Mouse (Mus musculus) embryonic facial prominence, embryonic 12.5 days (tissue): ENCODE data around the gene Dtnb. TPM values are rescaled to one million over a fixed set of nuclear protein-coding genes. Genes with fewer than 3 reads are reported as not detected.

Experiments
- ATAC-seq: fragments of 200-750 bp; cut with Nextera tagmentation; 2 replicates; pipeline ENCODE4 v1.8.0; 2017; ENCODE audit not compliant: insufficient number of reproducible peaks, insufficient read depth, low FRiP score, low TSS enrichment
- H3K27ac ChIP-seq: fragments of 300-500 bp; sonication (generic); 2 replicates; pipeline ENCODE4 v1.5.1; 2016; ENCODE audit warnings: mild to moderate bottlenecking
- H3K27me3 ChIP-seq: fragments of 300-500 bp; sonication (generic); 2 replicates; pipeline ENCODE4 v1.6.1; 2016; ENCODE audit warnings: mild to moderate bottlenecking, moderate library complexity
- H3K36me3 ChIP-seq: fragments of 300-500 bp; sonication (generic); 2 replicates; pipeline ENCODE4 v1.6.1; 2016; ENCODE audit warnings: mild to moderate bottlenecking
- H3K4me1 ChIP-seq: fragments of 300-500 bp; sonication (generic); 2 replicates; pipeline ENCODE4 v1.6.1; 2016
- H3K4me2 ChIP-seq: fragments of 300-500 bp; sonication (generic); replicated peaks from 2 replicates; pipeline ENCODE4 v1.6.1; 2016; ENCODE audit warnings: mild to moderate bottlenecking, moderate library complexity
- H3K4me3 ChIP-seq: fragments of 300-500 bp; sonication (generic); 2 replicates; pipeline ENCODE4 v1.5.1; 2016; ENCODE audit warnings: mild to moderate bottlenecking
- H3K9ac ChIP-seq: fragments of 300-500 bp; sonication (generic); 2 replicates; pipeline ENCODE4 v1.6.1; 2016; ENCODE audit warnings: mild to moderate bottlenecking, moderate library complexity
- H3K9me3 ChIP-seq: fragments of 300-500 bp; sonication (generic); 2 replicates; pipeline ENCODE4 v1.6.1; 2016; ENCODE audit warnings: mild to moderate bottlenecking, moderate library complexity
- WGBS: fragments of 180-500 bp; shearing (Covaris S2); methylation state at CpG from one replicate; pipeline ENCODE4 v1.1.7; 2016; 5-methylcytosine and 5-hydroxymethylcytosine counted together
- polyA plus RNA-seq: library from polyadenylated mRNA; unstranded; fragments of >200 nt; fragmentation: Nextera tagmentation; extraction: Ambion mirVana; gene quantifications from 2 replicates; pipeline ENCODE4 v1.2.1, GENCODE M21; 2016

The Dtnb gene
- polyA plus RNA-seq, 1 experiment from 2014 or later = 54.8 TPM

DNA sequence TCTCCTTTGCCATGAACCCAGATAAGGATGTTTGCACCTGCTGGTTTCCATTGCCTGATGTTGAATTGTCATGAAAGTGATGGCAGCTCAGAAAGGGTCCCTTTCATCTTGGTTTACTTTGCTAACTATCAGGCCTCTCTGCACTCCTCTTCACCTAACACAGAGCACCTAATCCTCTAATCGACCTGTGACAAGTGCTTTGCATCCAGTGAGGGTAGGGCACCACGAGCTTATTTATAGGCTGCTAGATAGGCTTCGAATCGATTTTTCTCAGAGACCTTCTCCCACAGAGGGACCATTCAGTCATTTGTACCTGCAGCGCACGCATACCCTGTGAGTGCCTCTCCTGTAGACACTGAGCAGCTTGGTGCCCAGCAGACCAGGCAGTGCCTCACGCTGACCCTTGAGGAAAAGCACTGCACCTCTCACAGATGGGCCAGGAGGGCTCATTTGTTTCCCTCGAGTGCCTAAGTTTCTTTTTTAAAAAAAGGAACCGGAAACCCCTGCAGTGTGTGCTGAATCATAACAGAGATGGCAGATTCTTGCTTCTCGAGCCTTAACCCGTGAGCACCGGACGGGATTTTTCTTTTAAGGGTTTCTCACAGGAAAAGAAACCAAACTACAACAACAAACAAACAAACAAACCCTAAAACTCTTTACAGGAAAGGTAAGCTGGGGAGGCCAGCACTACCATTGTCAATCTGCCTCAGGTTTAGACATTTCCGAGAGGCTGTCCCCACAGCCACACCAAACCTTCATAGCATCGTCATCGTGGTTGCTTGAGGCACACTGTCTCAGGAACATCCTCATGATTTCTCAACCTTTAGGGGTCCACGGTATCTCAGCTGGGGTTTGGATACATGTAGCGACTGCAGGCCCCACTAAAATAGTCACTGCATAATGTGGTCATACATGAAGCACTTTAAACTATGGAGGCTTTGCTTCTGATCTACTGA, 167.8 kb downstream of the Dtnb start:
- WGBS = 78% methylated on average over 18 of the region's 18 CpGs
- ATAC-seq = no peak
- Histone ChIP-seq H3K4me1 (no peaks in the 10 kb centered on the region), H3K36me3 (no peaks in the 10 kb centered on the region; the same call in 1 of the 2 replicates), H3K4me2 (no peak overlapping the region), H3K9ac (no peak overlapping the region), H3K9me3 (no peaks in the 10 kb centered on the region), H3K27me3 (no peaks in the 10 kb centered on the region), H3K4me3 (no peak overlapping the region), H3K27ac (no peak overlapping the region)

DNA sequence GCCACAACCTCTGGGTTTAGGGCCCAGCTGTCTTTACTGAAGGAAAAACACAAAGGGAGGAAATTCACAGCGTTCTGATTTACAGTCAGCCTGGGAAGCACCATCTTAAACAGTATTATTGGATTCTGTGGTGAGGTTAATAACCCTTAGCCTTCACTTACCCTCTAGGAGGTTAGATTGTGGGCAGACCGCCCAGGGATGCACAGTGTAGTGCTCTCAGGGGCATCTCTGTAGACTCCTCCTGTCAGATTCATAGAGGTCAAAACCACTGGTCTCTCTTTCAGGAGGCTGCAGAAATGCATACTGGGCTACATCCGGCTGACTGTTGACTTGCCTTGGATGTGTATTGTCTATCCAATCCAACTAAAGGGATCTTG, 168.5 kb downstream of the Dtnb start:
- H3K9me3 ChIP-seq = no peaks in the 10 kb centered on the region
- H3K4me3 ChIP-seq = no peak overlapping the region
- 80% methylated on average over 3 of the region's 3 CpGs for WGBS
- no peak for ATAC-seq
- no peak overlapping the region for H3K4me2 ChIP-seq
- no peaks in the 10 kb centered on the region for H3K27me3 ChIP-seq
- H3K9ac ChIP-seq = no peak overlapping the region
- no peaks in the 10 kb centered on the region; the same call in 1 of the 2 replicates for H3K36me3 ChIP-seq
- no peaks in the 10 kb centered on the region for H3K4me1 ChIP-seq
- no peak overlapping the region for H3K27ac ChIP-seq

DNA sequence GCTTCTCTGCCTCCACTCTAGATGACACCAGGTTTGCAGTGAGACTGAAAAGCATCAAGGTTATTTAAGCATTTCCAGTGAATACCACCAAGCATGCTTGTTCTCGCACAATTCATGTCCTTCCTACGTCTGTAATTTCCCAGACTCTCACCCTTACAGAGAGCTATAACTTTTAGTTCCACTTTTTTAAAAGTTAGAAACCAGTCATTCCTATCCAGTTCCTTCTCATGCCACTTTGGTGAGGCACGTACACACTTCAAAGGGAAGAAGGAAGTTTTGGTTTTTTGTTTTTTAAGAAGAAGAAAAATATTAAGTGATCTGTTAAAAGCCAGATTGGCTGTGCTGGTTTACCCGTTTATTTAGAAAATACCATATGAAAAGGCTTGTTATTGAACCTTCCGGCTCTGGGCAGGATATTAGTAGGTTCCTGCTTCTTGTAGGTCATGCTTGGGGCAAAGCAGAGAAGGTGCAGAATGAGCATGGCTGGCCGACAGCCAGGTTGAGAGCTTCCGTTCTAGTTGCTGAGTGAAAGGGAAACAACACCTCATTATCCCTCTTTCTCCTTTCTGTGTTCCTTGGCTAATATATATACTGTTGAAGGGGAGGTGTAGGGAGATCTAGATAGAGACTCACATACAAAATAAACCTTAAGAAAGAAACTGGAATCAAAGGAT, 173.4 kb downstream of the Dtnb start:
- Histone ChIP-seq H3K9ac (no peak overlapping the region), H3K4me2 (no peak overlapping the region), H3K27me3 (no peaks in the 10 kb centered on the region), H3K27ac (no peak overlapping the region), H3K9me3 (no peaks in the 10 kb centered on the region), H3K4me3 (no peak overlapping the region), H3K4me1 (no peaks in the 10 kb centered on the region), H3K36me3 (peaks cover 11% of the 10 kb centered on the region; the same call in 1 of the 2 replicates)
- no peak for ATAC-seq
- WGBS = 78% methylated on average over 7 of the region's 7 CpGs

DNA sequence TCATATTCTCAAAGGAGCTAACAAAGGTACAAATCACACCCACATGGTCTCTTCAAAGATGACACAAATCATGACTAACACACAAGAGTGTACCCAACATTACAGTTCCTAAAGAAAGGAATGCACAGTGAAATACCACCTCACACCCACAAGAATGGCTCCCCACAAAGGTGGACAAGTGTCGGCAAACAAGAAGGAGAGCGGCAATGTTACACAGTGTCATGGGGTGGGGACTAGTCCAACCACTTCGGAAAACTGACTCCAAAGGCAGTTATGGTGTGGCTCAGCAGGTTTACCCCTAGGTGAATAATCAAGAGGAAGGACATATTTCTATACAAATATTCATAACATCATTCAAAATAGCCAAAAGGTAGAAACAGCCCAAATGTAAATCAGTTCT, 174.2 kb downstream of the Dtnb start:
- Histone ChIP-seq H3K27ac (no peak overlapping the region), H3K36me3 (peaks cover 11% of the 10 kb centered on the region; the same call in 1 of the 2 replicates), H3K4me3 (no peak overlapping the region), H3K9me3 (no peaks in the 10 kb centered on the region), H3K4me1 (no peaks in the 10 kb centered on the region), H3K4me2 (no peak overlapping the region), H3K9ac (no peak overlapping the region), H3K27me3 (no peaks in the 10 kb centered on the region)
- 90% methylated on average over 3 of the region's 3 CpGs for WGBS
- no peak for ATAC-seq

DNA sequence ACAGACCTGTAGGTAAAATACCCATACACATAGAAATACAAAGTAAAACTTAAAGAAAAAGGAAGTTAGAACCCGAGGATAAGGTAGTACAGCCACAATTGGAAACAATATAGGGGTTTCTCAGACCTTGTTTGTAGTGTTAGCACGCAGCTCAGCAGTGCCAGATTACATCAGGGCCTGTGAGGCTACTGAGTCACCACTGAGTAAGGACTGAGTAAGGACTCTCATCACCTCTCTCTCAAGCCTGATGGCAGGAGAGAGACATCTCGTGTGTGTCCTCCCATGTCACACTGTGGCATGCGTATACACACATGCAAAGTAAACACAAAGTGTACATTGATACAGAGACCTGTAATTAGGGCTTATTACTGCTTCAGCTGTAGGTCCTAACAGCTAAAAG, 175.4 kb downstream of the Dtnb start:
- Histone ChIP-seq H3K4me2 (no peak overlapping the region), H3K9ac (no peak overlapping the region), H3K4me1 (no peaks in the 10 kb centered on the region), H3K4me3 (no peak overlapping the region), H3K27ac (no peak overlapping the region), H3K36me3 (peaks cover 20% of the 10 kb centered on the region; the same call in 1 of the 2 replicates), H3K27me3 (no peaks in the 10 kb centered on the region), H3K9me3 (no peaks in the 10 kb centered on the region)
- no peak for ATAC-seq
- WGBS = 86% methylated on average over 4 of the region's 4 CpGs

DNA sequence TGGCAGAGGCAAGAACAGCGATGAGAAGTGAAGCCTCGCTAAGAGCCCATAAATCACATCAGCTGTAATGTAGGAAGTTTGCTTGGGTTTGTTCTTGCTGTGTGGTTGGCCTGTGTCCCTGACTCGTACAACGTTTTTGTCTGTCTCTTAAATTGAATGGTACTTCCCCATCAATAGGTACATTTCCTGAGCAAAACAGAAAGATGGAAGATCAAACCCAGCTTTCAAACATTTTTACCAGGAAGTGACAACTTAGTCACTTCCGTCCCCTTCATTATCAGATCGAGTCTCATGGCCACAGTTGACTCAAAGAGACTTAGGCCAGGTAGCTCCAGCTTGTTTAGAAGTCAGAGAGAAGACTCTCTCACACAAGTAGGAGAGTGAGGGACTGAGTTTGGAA, 183.3 kb downstream of the Dtnb start:
- no peak overlapping the region for H3K4me3 ChIP-seq
- 85% methylated on average over 6 of the region's 6 CpGs for WGBS
- peaks cover 3% of the 10 kb centered on the region; the same call in 1 of the 2 replicates for H3K4me1 ChIP-seq
- H3K9me3 ChIP-seq = no peaks in the 10 kb centered on the region
- peaks cover 13% of the 10 kb centered on the region; the same call in 1 of the 2 replicates for H3K36me3 ChIP-seq
- ATAC-seq = no peak
- H3K4me2 ChIP-seq = no peak overlapping the region
- no peak overlapping the region for H3K27ac ChIP-seq
- no peaks in the 10 kb centered on the region for H3K27me3 ChIP-seq
- no peak overlapping the region for H3K9ac ChIP-seq

DNA sequence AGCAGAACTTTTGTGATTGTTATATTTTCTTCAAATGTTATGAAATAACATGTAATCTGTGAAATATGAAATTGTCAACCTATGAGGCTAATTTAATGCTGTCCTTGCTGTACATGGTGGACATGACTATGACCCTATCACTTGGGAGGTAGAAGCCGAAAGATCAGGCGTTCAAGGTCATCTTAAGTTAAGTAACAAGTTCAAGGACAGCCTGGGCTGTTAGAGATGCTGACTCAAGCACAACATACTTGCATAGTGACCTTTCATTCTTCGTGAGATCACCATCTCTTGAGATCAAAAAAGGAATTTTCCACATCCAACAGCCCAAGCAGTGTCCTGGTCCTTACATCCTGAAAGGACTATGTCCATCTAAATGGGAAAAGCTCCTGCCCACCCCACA, 184.0 kb downstream of the Dtnb start:
- WGBS = 93% methylated on average over 3 of the region's 3 CpGs
- Histone ChIP-seq H3K27ac (no peak overlapping the region), H3K4me2 (no peak overlapping the region), H3K9me3 (no peaks in the 10 kb centered on the region), H3K4me3 (no peak overlapping the region), H3K36me3 (peaks cover 13% of the 10 kb centered on the region; the same call in 1 of the 2 replicates), H3K9ac (no peak overlapping the region), H3K27me3 (no peaks in the 10 kb centered on the region), H3K4me1 (peaks cover 3% of the 10 kb centered on the region; the same call in 1 of the 2 replicates)
- no peak for ATAC-seq

DNA sequence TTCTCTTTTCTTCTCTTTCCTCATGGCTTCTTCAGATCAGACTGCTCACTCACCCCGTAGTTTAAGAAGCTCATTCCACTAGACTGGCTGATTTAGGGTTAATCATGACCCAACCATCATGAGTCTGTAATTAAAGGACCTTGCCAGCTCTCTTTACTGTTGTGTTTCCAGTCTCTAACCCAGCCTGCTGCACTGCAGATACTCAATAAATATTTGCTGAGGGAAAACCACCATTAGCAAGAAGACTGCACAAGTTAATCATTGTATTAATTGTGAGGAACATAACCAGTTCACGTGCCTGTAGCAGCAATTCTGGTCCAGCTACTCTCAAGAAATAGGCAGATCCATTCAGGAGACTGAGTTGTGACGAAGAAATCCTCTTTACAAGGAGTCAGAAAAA, 185.9 kb downstream of the Dtnb start:
- WGBS = 87% methylated on average over 3 of the region's 3 CpGs
- H3K4me3 ChIP-seq = no peak overlapping the region
- no peak overlapping the region for H3K9ac ChIP-seq
- no peak for ATAC-seq
- no peak overlapping the region for H3K4me2 ChIP-seq
- no peaks in the 10 kb centered on the region for H3K9me3 ChIP-seq
- H3K36me3 ChIP-seq = 0 out of 2 replicates have a peak, but pooled peaks cover 3% of the 10 kb centered on the region
- no peak overlapping the region for H3K27ac ChIP-seq
- no peaks in the 10 kb centered on the region for H3K27me3 ChIP-seq
- peaks cover 3% of the 10 kb centered on the region; the same call in 1 of the 2 replicates for H3K4me1 ChIP-seq

DNA sequence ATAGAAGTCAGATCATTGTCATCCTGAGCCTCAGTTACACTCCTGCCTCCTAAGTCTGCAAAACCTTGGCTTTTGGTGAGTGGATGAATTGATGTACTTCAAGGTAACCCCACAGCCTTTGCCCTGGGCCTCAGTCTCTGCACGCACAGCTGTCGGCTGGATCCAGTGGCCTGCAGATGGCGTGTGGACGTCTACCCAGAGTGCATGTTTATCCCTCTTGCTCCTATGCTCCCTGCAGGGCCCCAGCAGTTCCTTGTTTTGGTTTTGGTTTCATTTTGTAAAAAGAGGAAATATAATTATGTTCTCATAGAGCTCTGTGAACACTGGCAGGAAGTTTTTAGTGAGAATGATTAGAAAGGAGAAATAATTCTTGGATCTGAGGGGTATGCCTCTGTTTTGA, 187.2 kb downstream of the Dtnb start:
- Histone ChIP-seq H3K27ac (no peak overlapping the region), H3K9me3 (no peaks in the 10 kb centered on the region), H3K4me1 (peaks cover 3% of the 10 kb centered on the region; the same call in 1 of the 2 replicates), H3K9ac (no peak overlapping the region), H3K4me3 (no peak overlapping the region), H3K27me3 (no peaks in the 10 kb centered on the region), H3K36me3 (no peaks in the 10 kb centered on the region), H3K4me2 (no peak overlapping the region)
- 33% methylated on average over 4 of the region's 4 CpGs for WGBS
- ATAC-seq = no peak

DNA sequence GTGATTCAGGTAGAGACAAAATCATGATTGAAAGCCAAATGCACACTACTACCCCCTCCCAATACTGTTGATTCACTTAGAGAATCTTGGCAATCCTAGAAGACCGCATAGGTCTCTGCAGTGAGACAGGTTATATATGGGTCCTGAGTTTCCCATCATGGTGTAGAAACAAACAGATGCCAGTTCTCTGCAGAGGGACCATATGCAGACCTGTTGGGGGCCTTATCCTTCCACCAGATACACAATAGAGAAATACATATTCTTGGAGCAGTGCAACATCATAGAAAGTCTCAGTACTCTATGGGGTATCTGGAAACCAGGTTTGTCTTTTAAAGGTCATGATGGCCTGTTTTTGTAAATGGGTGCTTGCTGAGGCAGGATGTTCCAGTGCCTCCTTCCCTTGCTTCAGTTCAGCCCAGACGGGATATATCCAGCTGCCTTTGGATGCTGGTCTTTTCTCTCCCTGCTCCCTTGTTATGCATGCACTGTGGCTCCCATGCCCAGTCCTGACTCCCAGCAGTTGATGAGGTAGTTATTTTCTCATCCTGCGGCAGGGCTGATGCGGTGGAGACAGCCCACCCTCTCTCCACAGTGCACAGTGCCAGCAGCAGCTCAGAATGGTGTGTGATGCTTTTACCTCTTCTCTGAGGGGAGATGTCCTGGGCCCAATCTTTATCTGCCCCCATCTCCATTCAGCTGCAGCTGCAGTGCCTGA, 188.9 kb downstream of the Dtnb start:
- WGBS = 78% methylated on average over 4 of the region's 4 CpGs

DNA sequence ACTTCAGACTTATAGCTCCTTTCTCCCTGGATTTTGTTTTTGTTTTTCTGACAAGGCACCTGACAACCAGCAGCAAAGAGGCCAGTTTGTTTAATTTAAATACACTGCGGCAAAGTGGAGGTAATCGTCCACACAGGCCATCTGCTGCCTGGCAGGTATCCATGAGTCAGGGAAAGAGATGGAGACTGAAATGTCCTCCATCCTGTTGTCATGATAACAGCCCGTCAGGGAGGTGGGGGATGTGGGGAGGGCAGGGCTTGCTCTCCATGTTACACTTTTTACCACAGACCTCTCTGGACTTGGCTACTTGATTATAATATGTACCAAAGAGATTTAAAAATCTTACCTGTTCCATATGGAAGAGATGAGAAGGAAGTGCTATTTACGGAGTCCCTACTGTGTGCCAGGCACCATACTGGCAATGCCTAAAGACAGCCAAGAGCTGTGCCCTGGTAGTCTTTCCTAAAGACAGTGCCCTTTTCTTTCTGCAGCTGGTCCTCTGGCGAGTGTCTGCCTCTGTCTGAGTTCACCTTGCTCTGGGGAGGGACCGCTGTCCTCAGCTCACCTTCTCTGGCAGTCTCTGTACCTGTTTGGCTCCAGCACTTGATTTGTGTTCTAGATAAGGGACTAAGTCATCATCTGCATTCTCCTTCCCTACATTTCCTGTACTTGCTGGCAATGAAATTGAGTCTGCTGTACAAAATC, 189.6 kb downstream of the Dtnb start:
- H3K4me1 ChIP-seq = peaks cover 3% of the 10 kb centered on the region; the same call in 1 of the 2 replicates
- no peak for ATAC-seq
- 79% methylated on average over 6 of the region's 6 CpGs for WGBS

More for the DNA sequence above, 188.9 kb downstream of the Dtnb start:
- H3K9ac ChIP-seq = no peak overlapping the region
- peaks cover 3% of the 10 kb centered on the region; the same call in 1 of the 2 replicates for H3K4me1 ChIP-seq
- no peaks in the 10 kb centered on the region for H3K36me3 ChIP-seq
- no peak overlapping the region for H3K4me3 ChIP-seq
- no peak overlapping the region for H3K4me2 ChIP-seq
- no peak overlapping the region for H3K27ac ChIP-seq
- ATAC-seq = no peak
- H3K9me3 ChIP-seq = no peaks in the 10 kb centered on the region
- no peaks in the 10 kb centered on the region for H3K27me3 ChIP-seq

More for the DNA sequence above, 189.6 kb downstream of the Dtnb start:
- H3K4me2 ChIP-seq = no peak overlapping the region
- H3K4me3 ChIP-seq = no peak overlapping the region
- H3K9ac ChIP-seq = no peak overlapping the region
- H3K27me3 ChIP-seq = no peaks in the 10 kb centered on the region
- no peaks in the 10 kb centered on the region for H3K9me3 ChIP-seq
- H3K27ac ChIP-seq = no peak overlapping the region
- H3K36me3 ChIP-seq = no peaks in the 10 kb centered on the region
